Mouse (Mus musculus) ES-Bruce4 (cell line): ENCODE results near the gene Vim.

Experiments used
- CTCF ChIP-seq: IDR thresholded peaks from one replicate; pipeline ENCODE4 v1.8.1; 2011; ENCODE audit warnings: low read depth, low read length
- POLR2A ChIP-seq: IDR thresholded peaks from one replicate; pipeline ENCODE4 v1.8.1; 2011; ENCODE audit warnings: low read length; ENCODE audit not compliant: insufficient read depth

GRCm38 (mm10) chr2:13574801-13575150 lies 1.0 kb downstream of the Vim start:
- TF ChIP-seq POLR2A (no peak), CTCF (no peak)
